Mouse (Mus musculus) embryonic fibroblast, embryonic 13.5 days (primary cell): ENCODE data around the gene Gdpgp1. TPM values are rescaled to one million over a fixed set of nuclear protein-coding genes. Genes with fewer than 3 reads are reported as not detected.

Experiments
- H3K27ac ChIP-seq: 2 replicates; pipeline ENCODE4 v1.5.1; 2012; ENCODE audit warnings: low read length, control low read depth, inconsistent platforms; ENCODE audit not compliant: insufficient read depth
- H3K4me1 ChIP-seq: 2 replicates; pipeline ENCODE4 v1.6.1; 2011; ENCODE audit warnings: low read length; ENCODE audit not compliant: control insufficient read depth, insufficient read depth
- H3K4me3 ChIP-seq: 2 replicates; pipeline ENCODE4 v1.5.1; 2011; ENCODE audit warnings: mild to moderate bottlenecking, control low read depth, low read length; ENCODE audit not compliant: insufficient read depth
- CTCF ChIP-seq: IDR thresholded peaks from 2 replicates; pipeline ENCODE4 v1.5.1; 2011; ENCODE audit warnings: mild to moderate bottlenecking, control low read depth, low read length, moderate library complexity, borderline replicate concordance; ENCODE audit not compliant: insufficient read depth
- POLR2A ChIP-seq: IDR thresholded peaks from 2 replicates; pipeline ENCODE4 v1.6.1; 2011; ENCODE audit warnings: low read depth, mild to moderate bottlenecking, control low read depth, low read length, moderate library complexity
- polyA plus RNA-seq: library from polyadenylated mRNA; stranded (reverse); fragments of >200 nt; gene quantifications from 2 replicates; pipeline ENCODE4 v1.2.4, GENCODE M21; 2011; ENCODE audit warnings: low read depth; ENCODE audit not compliant: missing spikeins, insufficient read length

The Gdpgp1 gene
- polyA plus RNA-seq, 1 experiment = 1.8 TPM

- Histone ChIP-seq H3K4me3 (no peak overlapping the region), H3K4me1 (peaks cover 10% of the 10 kb centered on the region), H3K27ac (no peak overlapping the region)
- TF ChIP-seq POLR2A = no peak
- TF ChIP-seq CTCF = no peak
Observed at GRCm38 (mm10) chr7:80204961-80205360, 27.7 kb upstream of the Gdpgp1 start.

- TF ChIP-seq POLR2A = no peak
- no peak for TF ChIP-seq CTCF
- Histone ChIP-seq H3K4me1 (peaks cover 10% of the 10 kb centered on the region), H3K4me3 (no peak overlapping the region), H3K27ac (no peak overlapping the region)
Observed at GRCm38 (mm10) chr7:80205705-80206589, 26.7 kb upstream of the Gdpgp1 start.

- no peak overlapping the region for H3K4me3 ChIP-seq
- H3K4me1 ChIP-seq = peaks cover 10% of the 10 kb centered on the region
- TF ChIP-seq POLR2A (no peak), CTCF (no peak)
- H3K27ac ChIP-seq = no peak overlapping the region
Observed at GRCm38 (mm10) chr7:80207314-80207731, 25.3 kb upstream of the Gdpgp1 start.

GRCm38 (mm10) chr7:80208026-80208642 lies 24.5 kb upstream of the Gdpgp1 start:
- no peak overlapping the region for H3K4me3 ChIP-seq
- peaks cover 10% of the 10 kb centered on the region for H3K4me1 ChIP-seq
- TF ChIP-seq CTCF (no peak), POLR2A (no peak)
- H3K27ac ChIP-seq = no peak overlapping the region

GRCm38 (mm10) chr7:80208738-80209430 lies 23.8 kb upstream of the Gdpgp1 start:
- H3K4me3 ChIP-seq = no peak overlapping the region
- TF ChIP-seq POLR2A = no peak
- TF ChIP-seq CTCF = no peak
- H3K27ac ChIP-seq = no peak overlapping the region
- H3K4me1 ChIP-seq = peaks cover 10% of the 10 kb centered on the region

GRCm38 (mm10) chr7:80209669-80210068 lies 23.0 kb upstream of the Gdpgp1 start:
- no peak overlapping the region for H3K4me3 ChIP-seq
- H3K4me1 ChIP-seq = peaks cover 10% of the 10 kb centered on the region
- no peak overlapping the region for H3K27ac ChIP-seq
- TF ChIP-seq POLR2A (no peak), CTCF (no peak)

GRCm38 (mm10) chr7:80210982-80211381 lies 21.7 kb upstream of the Gdpgp1 start:
- no peak overlapping the region for H3K4me3 ChIP-seq
- TF ChIP-seq CTCF (no peak), POLR2A (no peak)
- H3K4me1 ChIP-seq = peaks cover 10% of the 10 kb centered on the region
- no peak overlapping the region for H3K27ac ChIP-seq

GRCm38 (mm10) chr7:80213604-80214003 lies 19.1 kb upstream of the Gdpgp1 start:
- no peak for TF ChIP-seq POLR2A
- TF ChIP-seq CTCF = no peak
- H3K4me3 ChIP-seq = no peak overlapping the region
- no peak overlapping the region for H3K27ac ChIP-seq
- H3K4me1 ChIP-seq = peaks cover 6% of the 10 kb centered on the region; the same call in 1 of the 2 replicates

GRCm38 (mm10) chr7:80214459-80214858 lies 18.2 kb upstream of the Gdpgp1 start:
- Histone ChIP-seq H3K4me3 (no peak overlapping the region), H3K4me1 (no peaks in the 10 kb centered on the region), H3K27ac (no peak overlapping the region)
- no peak for TF ChIP-seq CTCF
- no peak for TF ChIP-seq POLR2A
